Mouse (Mus musculus): ENCODE measurements at regions not wholly inside any gene's neighbourhood (a gene's known extent, or its start where the extent isn't known, plus 50 kb on each side); places are given as distances from the start of the nearest gene placed in this dataset.

- Histone ChIP-seq H3K9ac (ENCODE audit: low read depth, poor library complexity, severe bottlenecking) (no peak overlapping the region), H3K27ac (ENCODE audit: insufficient read depth, low read length) (no peak overlapping the region), H3K36me3 (ENCODE audit: control insufficient read depth, insufficient read depth, low read length, poor library complexity, severe bottlenecking) (no peaks in the 10 kb centered on the region), H3K27me3 (ENCODE audit: control insufficient read depth, insufficient read depth, low read length, poor library complexity, severe bottlenecking) (no peaks in the 10 kb centered on the region; the same call in 1 of the 2 replicates), H3K9me3 (replicated peaks; ENCODE audit: control insufficient read depth, insufficient read depth, low read length, poor library complexity, severe bottlenecking) (no peaks in the 10 kb centered on the region), H3K4me3 (ENCODE audit: low read depth, low read length) (no peak overlapping the region), H3K4me1 (ENCODE audit: control insufficient read depth, insufficient read depth, low read length) (no peaks in the 10 kb centered on the region)
- no peak for TF ChIP-seq POLR2A (IDR thresholded peaks at IDR 0.05; ENCODE audit: insufficient read depth, low read length)
- TF ChIP-seq CTCF (IDR thresholded peaks at IDR 0.05; ENCODE audit: low read depth, low read length) = no peak
- TF ChIP-seq EP300 (IDR thresholded peaks at IDR 0.05; ENCODE audit: insufficient read depth, low read depth, low read length) = no peak
Measured at GRCm38 (mm10) chr10:91498543-91498942, 317.4 kb upstream of the Tmpo start.

DNA sequence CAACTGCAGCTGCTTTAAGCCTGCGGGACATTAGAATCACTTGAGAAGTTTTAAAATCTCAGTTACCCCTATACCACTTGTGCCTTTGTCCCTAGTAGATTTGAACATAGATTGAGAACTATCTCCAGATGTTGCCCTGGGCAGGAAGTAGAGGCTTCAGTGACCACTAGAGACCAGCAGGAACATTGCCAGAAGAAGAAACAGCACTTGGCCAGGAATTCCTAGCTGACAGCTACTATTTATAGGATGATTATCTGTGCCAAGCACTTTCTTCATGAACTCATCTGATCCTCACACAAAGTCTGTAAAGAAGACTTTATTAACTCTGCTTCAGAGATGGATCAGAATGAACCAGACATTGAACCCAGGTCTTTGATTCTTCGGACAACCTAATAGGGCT is 283.6 kb upstream of the Tmpo start:
- Histone ChIP-seq H3K27me3 (ENCODE audit: control insufficient read depth, insufficient read depth, low read length, poor library complexity, severe bottlenecking) (no peaks in the 10 kb centered on the region), H3K9me3 (replicated peaks; ENCODE audit: control insufficient read depth, insufficient read depth, low read length, poor library complexity, severe bottlenecking) (no peaks in the 10 kb centered on the region), H3K4me3 (ENCODE audit: low read depth, low read length) (no peak overlapping the region), H3K9ac (ENCODE audit: low read depth, poor library complexity, severe bottlenecking) (no peak overlapping the region), H3K27ac (ENCODE audit: insufficient read depth, low read length) (no peak overlapping the region), H3K36me3 (ENCODE audit: control insufficient read depth, insufficient read depth, low read length, poor library complexity, severe bottlenecking) (no peaks in the 10 kb centered on the region), H3K4me1 (ENCODE audit: control insufficient read depth, insufficient read depth, low read length) (no peaks in the 10 kb centered on the region)
- TF ChIP-seq POLR2A (IDR thresholded peaks at IDR 0.05; ENCODE audit: insufficient read depth, low read length) = no peak
- TF ChIP-seq EP300 (IDR thresholded peaks at IDR 0.05; ENCODE audit: insufficient read depth, low read depth, low read length) = no peak
- no peak for TF ChIP-seq CTCF (IDR thresholded peaks at IDR 0.05; ENCODE audit: low read depth, low read length)

GRCm38 (mm10) chr10:91447974-91448703 is 267.0 kb upstream of the Tmpo start:
- Histone ChIP-seq H3K36me3 (ENCODE audit: control insufficient read depth, insufficient read depth, low read length, poor library complexity, severe bottlenecking) (no peaks in the 10 kb centered on the region), H3K9me3 (replicated peaks; ENCODE audit: control insufficient read depth, insufficient read depth, low read length, poor library complexity, severe bottlenecking) (no peaks in the 10 kb centered on the region), H3K27me3 (ENCODE audit: control insufficient read depth, insufficient read depth, low read length, poor library complexity, severe bottlenecking) (no peaks in the 10 kb centered on the region), H3K27ac (ENCODE audit: insufficient read depth, low read length) (no peak overlapping the region), H3K4me3 (ENCODE audit: low read depth, low read length) (no peak overlapping the region), H3K4me1 (ENCODE audit: control insufficient read depth, insufficient read depth, low read length) (no peaks in the 10 kb centered on the region), H3K9ac (ENCODE audit: low read depth, poor library complexity, severe bottlenecking) (no peak overlapping the region)
- no peak for TF ChIP-seq POLR2A (IDR thresholded peaks at IDR 0.05; ENCODE audit: insufficient read depth, low read length)
- TF ChIP-seq CTCF (IDR thresholded peaks at IDR 0.05; ENCODE audit: low read depth, low read length) = no peak
- no peak for TF ChIP-seq EP300 (IDR thresholded peaks at IDR 0.05; ENCODE audit: insufficient read depth, low read depth, low read length)

DNA sequence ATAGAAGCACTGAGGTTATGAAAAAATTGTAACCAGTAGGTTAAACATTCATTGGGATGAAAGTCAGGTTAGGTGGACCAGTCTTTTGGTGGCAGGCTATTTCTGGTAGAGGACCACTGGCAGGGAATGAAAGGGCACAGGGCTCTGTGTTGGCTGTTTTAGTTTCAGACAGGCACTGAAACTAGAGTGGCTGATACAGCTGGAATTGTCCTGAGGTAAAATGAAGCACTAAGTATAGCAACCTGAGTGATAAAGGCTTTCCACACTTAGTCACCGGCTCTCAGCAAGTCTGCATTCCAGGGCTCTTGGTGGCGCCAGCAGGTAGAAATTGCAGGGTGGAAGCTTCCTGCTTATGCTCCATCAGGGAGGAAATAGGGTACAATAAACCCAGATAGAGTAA is 262.2 kb upstream of the Tmpo start:
- Histone ChIP-seq H3K36me3 (ENCODE audit: control insufficient read depth, insufficient read depth, low read length, poor library complexity, severe bottlenecking) (no peaks in the 10 kb centered on the region), H3K4me1 (ENCODE audit: control insufficient read depth, insufficient read depth, low read length) (no peaks in the 10 kb centered on the region), H3K9ac (ENCODE audit: low read depth, poor library complexity, severe bottlenecking) (no peak overlapping the region), H3K9me3 (replicated peaks; ENCODE audit: control insufficient read depth, insufficient read depth, low read length, poor library complexity, severe bottlenecking) (no peaks in the 10 kb centered on the region), H3K4me3 (ENCODE audit: low read depth, low read length) (no peak overlapping the region), H3K27me3 (ENCODE audit: control insufficient read depth, insufficient read depth, low read length, poor library complexity, severe bottlenecking) (no peaks in the 10 kb centered on the region), H3K27ac (ENCODE audit: insufficient read depth, low read length) (no peak overlapping the region)
- TF ChIP-seq EP300 (IDR thresholded peaks at IDR 0.05; ENCODE audit: insufficient read depth, low read depth, low read length) (no peak), CTCF (IDR thresholded peaks at IDR 0.05; ENCODE audit: low read depth, low read length) (no peak), POLR2A (IDR thresholded peaks at IDR 0.05; ENCODE audit: insufficient read depth, low read length) (no peak)

DNA sequence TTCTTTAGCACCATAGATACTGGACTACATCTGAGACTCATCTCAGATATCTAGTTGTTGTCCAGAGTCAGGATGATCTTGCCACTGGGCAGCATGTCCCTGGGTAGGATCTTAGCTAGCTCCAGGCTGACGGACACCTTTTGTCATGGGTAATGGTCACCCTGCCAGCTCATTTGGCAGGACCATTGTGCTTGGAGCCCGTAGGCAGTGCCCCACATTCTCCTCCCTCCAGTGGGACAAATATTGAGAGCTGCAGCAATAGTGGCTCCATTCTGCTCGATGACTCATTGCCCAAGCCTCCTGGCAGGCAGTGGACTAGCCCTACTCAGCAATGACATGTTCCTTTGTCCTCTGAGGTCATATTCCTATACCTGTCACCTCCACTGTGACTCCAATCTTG is 258.9 kb upstream of the Tmpo start:
- TF ChIP-seq EP300 (IDR thresholded peaks at IDR 0.05; ENCODE audit: insufficient read depth, low read depth, low read length) = no peak
- TF ChIP-seq POLR2A (IDR thresholded peaks at IDR 0.05; ENCODE audit: insufficient read depth, low read length) = no peak
- TF ChIP-seq CTCF (IDR thresholded peaks at IDR 0.05; ENCODE audit: low read depth, low read length) = no peak
- no peak overlapping the region for H3K4me3 ChIP-seq (ENCODE audit: low read depth, low read length)

GRCm38 (mm10) chr10:91437917-91438316 is 256.8 kb upstream of the Tmpo start:
- Histone ChIP-seq H3K36me3 (ENCODE audit: control insufficient read depth, insufficient read depth, low read length, poor library complexity, severe bottlenecking) (no peaks in the 10 kb centered on the region), H3K27me3 (ENCODE audit: control insufficient read depth, insufficient read depth, low read length, poor library complexity, severe bottlenecking) (no peaks in the 10 kb centered on the region; the same call in 1 of the 2 replicates), H3K27ac (ENCODE audit: insufficient read depth, low read length) (no peak overlapping the region), H3K9me3 (replicated peaks; ENCODE audit: control insufficient read depth, insufficient read depth, low read length, poor library complexity, severe bottlenecking) (no peaks in the 10 kb centered on the region), H3K9ac (ENCODE audit: low read depth, poor library complexity, severe bottlenecking) (no peak overlapping the region), H3K4me1 (ENCODE audit: control insufficient read depth, insufficient read depth, low read length) (no peaks in the 10 kb centered on the region), H3K4me3 (ENCODE audit: low read depth, low read length) (no peak overlapping the region)
- no peak for TF ChIP-seq CTCF (IDR thresholded peaks at IDR 0.05; ENCODE audit: low read depth, low read length)
- TF ChIP-seq POLR2A (IDR thresholded peaks at IDR 0.05; ENCODE audit: insufficient read depth, low read length) = no peak
- TF ChIP-seq EP300 (IDR thresholded peaks at IDR 0.05; ENCODE audit: insufficient read depth, low read depth, low read length) = no peak

More for the DNA sequence above, 258.9 kb upstream of the Tmpo start:
- Histone ChIP-seq H3K9ac (ENCODE audit: low read depth, poor library complexity, severe bottlenecking) (no peak overlapping the region), H3K4me1 (ENCODE audit: control insufficient read depth, insufficient read depth, low read length) (no peaks in the 10 kb centered on the region), H3K27me3 (ENCODE audit: control insufficient read depth, insufficient read depth, low read length, poor library complexity, severe bottlenecking) (no peaks in the 10 kb centered on the region), H3K9me3 (replicated peaks; ENCODE audit: control insufficient read depth, insufficient read depth, low read length, poor library complexity, severe bottlenecking) (no peaks in the 10 kb centered on the region), H3K27ac (ENCODE audit: insufficient read depth, low read length) (no peak overlapping the region), H3K36me3 (ENCODE audit: control insufficient read depth, insufficient read depth, low read length, poor library complexity, severe bottlenecking) (no peaks in the 10 kb centered on the region)

All from ES-Bruce4 (cell line).